Mouse (Mus musculus): ENCODE measurements around the gene Itpr2.
"Not testable (repeated sequence)": the region's sequence is repeated elsewhere in the genome, so short reads cannot be mapped to it uniquely, and the experiment has no call there.

Gene Itpr2

DNA sequence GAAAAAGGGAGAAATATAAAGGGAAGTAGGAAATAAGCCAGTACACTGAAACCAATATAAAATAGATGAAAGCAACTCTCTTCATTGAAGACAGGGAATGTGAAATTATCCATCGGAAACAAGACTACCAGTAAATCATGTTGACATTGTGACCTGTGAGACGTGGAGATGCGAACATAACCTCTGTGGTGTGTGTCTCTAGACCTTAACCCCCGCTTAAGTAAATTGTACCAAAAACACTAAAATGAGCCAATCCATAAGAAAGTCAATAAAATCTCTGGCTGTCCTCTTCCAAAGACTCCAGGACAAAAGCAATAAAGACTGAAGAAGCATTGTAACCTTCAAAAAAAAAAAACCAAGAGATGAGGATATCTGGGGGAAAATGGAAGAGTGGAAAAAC, 31.6 kb downstream of the Itpr2 start:
- no peak for DNase-seq (ENCODE audit: low spot score in 2 of 2)

GRCm38 (mm10) chr6:146469936-146470335, 32.1 kb downstream of the Itpr2 start:
- DNase-seq (ENCODE audit: low spot score in 2 of 2), result no peak

- no peak for DNase-seq (ENCODE audit: low spot score in 2 of 2)
These were observed 33.7 kb downstream of the Itpr2 start for GRCm38 (mm10) chr6:146468361-146468760.

DNA sequence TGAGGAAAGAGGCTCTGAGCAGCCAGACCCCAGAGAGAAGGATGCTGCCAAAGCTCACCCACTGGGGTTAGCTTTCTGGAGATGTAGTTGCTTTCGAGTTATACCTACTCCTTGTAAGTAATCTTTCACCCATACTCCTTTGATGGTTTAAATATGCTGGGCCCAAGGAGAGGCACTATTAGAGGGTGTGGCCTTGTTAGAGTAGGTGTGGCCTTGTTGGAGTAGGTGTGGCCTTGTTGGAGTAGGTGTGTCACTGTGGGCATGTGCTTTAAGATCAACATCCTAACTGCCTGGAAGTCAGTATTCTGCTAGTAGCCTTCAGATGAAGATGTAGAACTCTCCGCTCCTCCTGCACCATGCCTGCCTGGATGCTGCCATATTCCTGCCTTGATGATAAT, 37.4 kb downstream of the Itpr2 start:
- DNase-seq (ENCODE audit: low spot score in 2 of 2), result not testable (repeated sequence)

DNA sequence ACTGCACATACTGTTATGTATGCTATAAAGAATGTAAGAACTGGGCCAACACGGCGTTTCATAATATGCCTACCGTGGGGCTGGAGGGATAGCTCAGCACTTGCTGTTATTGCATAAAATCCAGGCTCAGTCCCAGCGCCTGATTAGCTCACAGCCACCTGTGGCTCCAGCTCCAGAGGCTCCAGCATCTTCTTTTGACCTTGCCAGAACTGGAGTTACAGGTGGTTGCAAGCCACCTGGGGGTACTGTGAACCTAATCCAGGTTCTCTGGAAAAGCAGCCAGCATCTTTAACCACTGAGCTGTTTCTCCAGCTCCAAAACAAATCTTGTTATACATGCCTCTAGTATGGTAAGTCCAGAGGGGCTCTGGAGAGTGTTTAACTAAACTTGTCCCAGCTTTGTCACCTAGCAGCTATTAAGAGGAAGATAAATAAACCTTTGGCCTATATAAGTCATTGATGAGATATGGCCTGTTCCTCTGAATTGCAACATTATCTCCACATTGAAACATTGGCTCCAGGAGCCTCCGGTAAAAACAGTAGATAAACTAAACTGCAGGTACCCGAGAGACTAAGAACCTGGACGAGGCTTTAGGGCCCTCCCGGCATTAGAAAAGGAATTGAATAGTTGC, 37.9 kb downstream of the Itpr2 start:
- DNase-seq (ENCODE audit: low spot score in 2 of 2), result no peak

- no peak for DNase-seq (ENCODE audit: low spot score in 2 of 2)
These were observed 41.1 kb downstream of the Itpr2 start for GRCm38 (mm10) chr6:146460936-146461335.

- no peak for DNase-seq (ENCODE audit: low spot score in 2 of 2)
These were observed 43.6 kb downstream of the Itpr2 start for GRCm38 (mm10) chr6:146458436-146458835.

GRCm38 (mm10) chr6:146456741-146457140, 45.3 kb downstream of the Itpr2 start:
- DNase-seq (ENCODE audit: low spot score in 2 of 2), result no peak

GRCm38 (mm10) chr6:146454520-146455511, 47.2 kb downstream of the Itpr2 start:
- peak; percentile 23 to 56 for DNase-seq (ENCODE audit: low spot score in 2 of 2)

DNA sequence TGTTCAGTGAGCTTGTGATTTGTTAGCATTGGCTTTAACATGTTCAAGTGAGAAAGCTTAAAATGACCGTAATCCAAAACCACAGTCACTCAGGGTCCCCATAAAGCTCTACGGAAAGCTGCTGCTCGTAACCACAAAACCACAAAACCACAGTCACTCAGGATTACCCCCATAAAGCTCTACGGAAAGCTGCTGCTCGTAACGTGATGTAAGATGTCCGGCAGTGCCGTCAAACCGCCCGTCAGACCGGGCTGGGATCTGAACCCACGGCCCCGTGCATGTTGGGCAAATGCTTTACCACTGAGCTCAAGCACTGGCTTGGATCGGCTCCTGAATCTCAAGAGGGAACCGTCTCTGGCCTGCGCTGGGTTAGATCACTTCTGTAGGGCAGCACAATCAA, 49.5 kb downstream of the Itpr2 start:
- DNase-seq (ENCODE audit: low spot score in 2 of 2), result no peak

GRCm38 (mm10) chr6:146446032-146446704, 55.9 kb downstream of the Itpr2 start:
- no peak for DNase-seq (ENCODE audit: low spot score in 2 of 2)

GRCm38 (mm10) chr6:146439826-146440225, 62.2 kb downstream of the Itpr2 start:
- DNase-seq (ENCODE audit: low spot score in 2 of 2), result no peak

- DNase-seq (ENCODE audit: low spot score in 2 of 2), result no peak
These were observed 62.8 kb downstream of the Itpr2 start for GRCm38 (mm10) chr6:146439071-146439818.

GRCm38 (mm10) chr6:146438057-146438456, 64.0 kb downstream of the Itpr2 start:
- DNase-seq (ENCODE audit: low spot score in 2 of 2), result no peak

DNA sequence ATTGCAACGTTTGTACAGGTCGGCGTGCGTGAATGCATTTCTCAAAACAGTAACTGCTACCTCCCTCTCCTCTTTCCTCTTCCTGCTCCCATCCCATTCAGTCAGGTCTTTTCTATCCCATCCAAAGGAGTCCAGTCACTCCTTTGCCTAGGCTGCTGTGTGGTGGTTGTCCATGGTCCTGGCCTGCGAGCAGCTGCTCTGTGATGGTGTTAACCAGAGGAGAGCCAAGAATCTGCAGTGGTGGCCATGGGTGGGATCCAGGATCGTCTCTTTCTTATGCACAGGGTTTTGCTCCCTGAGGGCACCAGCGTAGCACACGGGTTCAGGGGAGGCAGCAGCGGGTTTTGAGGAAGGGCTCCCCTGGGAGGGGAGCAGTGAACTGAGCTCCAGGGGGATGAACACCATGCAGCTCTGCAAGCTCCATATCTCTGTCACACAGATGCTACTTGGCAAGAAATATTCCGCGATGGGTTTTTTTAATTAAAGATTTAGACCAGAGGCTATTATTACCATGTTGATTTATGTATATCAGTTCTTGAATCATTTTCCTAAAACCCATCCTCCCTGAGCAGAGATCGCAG, 65.0 kb downstream of the Itpr2 start:
- no peak for DNase-seq (ENCODE audit: low spot score in 2 of 2)

DNA sequence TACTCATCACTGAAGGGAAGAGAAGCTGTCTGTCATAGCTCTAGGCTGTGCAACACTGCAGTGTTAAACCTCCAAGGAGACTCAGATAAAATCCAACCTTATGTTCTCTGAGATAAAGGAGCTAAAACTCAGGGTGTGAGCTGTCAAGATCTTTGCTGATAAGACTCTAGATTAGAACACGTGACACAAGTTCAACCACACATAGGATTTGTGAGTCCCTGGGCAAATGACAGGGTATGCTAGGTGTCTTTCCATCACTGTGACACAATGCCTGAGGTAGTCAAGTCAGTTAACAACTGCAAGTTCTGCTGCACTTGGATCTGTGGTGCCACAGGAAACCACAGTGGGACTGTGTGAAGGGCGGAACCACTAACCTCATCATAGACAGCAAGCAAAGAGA, 67.8 kb downstream of the Itpr2 start:
- no peak for DNase-seq (ENCODE audit: low spot score in 2 of 2)

GRCm38 (mm10) chr6:146432218-146432865, 69.7 kb downstream of the Itpr2 start:
- DNase-seq (ENCODE audit: low spot score in 2 of 2), result no peak

DNA sequence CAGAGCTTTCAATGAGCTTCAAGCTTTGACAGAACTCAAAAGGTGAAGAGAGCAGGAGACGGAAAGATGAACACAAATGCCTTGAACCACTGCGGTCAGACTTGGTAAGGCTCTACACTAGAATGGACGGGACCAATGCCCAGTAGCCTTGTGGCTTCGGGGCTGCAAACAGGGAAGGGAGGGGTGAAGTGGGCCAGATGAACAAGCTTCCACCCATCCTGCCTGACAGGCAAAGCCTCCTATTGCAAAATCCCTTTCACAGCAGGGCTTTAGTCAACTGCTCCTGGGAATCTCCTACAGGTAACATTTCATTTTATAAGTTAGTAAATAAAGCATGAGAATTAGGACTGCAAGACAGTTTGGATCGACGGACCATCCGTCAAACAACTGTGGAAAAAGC, 70.2 kb downstream of the Itpr2 start:
- DNase-seq (ENCODE audit: low spot score in 2 of 2), result no peak

DNA sequence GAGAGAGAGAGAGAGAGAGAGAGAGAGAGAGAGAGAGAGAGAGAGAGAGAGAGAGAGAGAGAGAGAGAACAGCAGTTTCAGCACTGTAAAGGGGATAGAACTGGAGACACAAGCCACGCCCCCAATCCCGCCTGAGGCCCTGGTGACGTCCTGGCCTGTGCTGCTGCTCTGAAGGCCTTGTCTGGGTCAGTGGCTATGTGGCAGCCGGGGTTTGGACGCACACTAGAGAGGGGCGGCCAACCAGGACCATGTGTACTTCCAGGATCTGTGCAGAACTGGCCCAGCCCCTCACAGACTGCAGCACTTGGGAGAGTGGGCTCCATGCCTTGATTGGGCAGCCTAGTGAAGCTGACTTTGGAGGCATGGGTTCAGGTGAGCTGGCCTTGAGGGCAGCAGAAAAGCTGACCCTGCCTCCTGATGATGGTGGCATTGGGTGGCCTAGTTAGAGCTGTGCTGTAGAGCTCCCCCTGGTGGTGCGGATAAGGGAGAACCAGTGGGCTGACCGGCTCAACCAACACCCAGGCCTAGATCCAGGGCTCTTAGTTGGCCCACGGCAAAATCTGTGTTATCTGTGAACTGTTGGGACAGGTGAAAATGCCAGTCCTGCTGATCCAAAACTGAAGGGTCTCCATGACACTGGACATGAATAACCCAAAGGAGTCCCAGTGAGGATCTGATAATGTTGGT, 72.2 kb downstream of the Itpr2 start:
- DNase-seq (ENCODE audit: low spot score in 2 of 2), result peak; percentile 27 to 36

DNA sequence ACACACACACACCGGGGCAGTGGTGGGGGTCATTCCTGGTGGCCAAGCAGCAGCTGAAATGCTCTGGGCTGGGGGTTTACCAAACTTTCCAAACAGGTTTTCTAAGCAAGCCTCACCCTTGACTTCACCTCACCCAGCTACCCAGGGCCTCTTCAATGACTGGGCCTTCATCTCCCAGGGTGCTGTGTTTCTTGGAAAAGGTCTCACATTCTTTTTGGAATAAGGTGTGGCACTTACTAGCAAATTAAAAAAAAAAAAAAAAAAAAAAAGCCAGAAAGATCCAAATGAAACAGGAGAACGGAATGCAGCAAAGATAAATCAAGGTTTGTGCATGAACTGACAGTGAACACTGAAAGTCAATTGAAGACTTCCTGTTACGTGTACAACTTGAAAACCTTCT, 77.2 kb downstream of the Itpr2 start:
- DNase-seq (ENCODE audit: low spot score in 2 of 2), result no peak
